Mouse (Mus musculus) forebrain, embryonic 15.5 days (tissue): ENCODE measurements at regions not wholly inside any gene's neighbourhood (a gene's known extent, or its start where the extent isn't known, plus 50 kb on each side); places are given as distances from the start of the nearest gene placed in this dataset.

Source experiments
- ATAC-seq: fragments of 200-750 bp; cut with Nextera tagmentation; replicated peaks from 2 replicates; pipeline ENCODE4 v1.8.0; 2017; ENCODE audit warnings: mild to moderate bottlenecking, moderate TSS enrichment, moderate library complexity
- H3K27ac ChIP-seq: fragments of 300-500 bp; sonication (generic); replicated peaks from 2 replicates; pipeline ENCODE4 v1.5.1; 2015; ENCODE audit warnings: mild to moderate bottlenecking, inconsistent platforms
- H3K27me3 ChIP-seq: fragments of 300-500 bp; sonication (generic); 2 replicates; pipeline ENCODE4 v1.6.1; 2015; ENCODE audit warnings: inconsistent platforms
- H3K36me3 ChIP-seq: fragments of 300-500 bp; sonication (generic); 2 replicates; pipeline ENCODE4 v1.6.1; 2015; ENCODE audit warnings: mild to moderate bottlenecking, inconsistent platforms
- H3K4me1 ChIP-seq: fragments of 300-500 bp; sonication (generic); 2 replicates; pipeline ENCODE4 v1.6.1; 2015; ENCODE audit warnings: inconsistent platforms
- H3K4me2 ChIP-seq: fragments of 300-500 bp; sonication (generic); replicated peaks from 2 replicates; pipeline ENCODE4 v1.6.1; 2015; ENCODE audit warnings: mild to moderate bottlenecking, inconsistent platforms
- H3K4me3 ChIP-seq: fragments of 300-500 bp; sonication (generic); 2 replicates; pipeline ENCODE4 v1.5.1; 2015; ENCODE audit warnings: mild to moderate bottlenecking, inconsistent platforms
- H3K9ac ChIP-seq: fragments of 300-500 bp; sonication (generic); replicated peaks from 2 replicates; pipeline ENCODE4 v1.6.1; 2015; ENCODE audit warnings: mild to moderate bottlenecking, inconsistent platforms
- H3K9me3 ChIP-seq: fragments of 300-500 bp; sonication (generic); 2 replicates; pipeline ENCODE4 v1.6.1; 2016; ENCODE audit warnings: inconsistent platforms
- WGBS: fragments of 180-500 bp; shearing (Covaris S2); methylation state at CpG from one replicate; pipeline ENCODE4 v1.1.7; 2015; ENCODE audit warnings: mixed read lengths; 5-methylcytosine and 5-hydroxymethylcytosine counted together

- H3K4me2 ChIP-seq: peak overlapping the region; percentile 45; the same call in 1 of the 2 replicates
These were observed 876.9 kb downstream of the Epha4 start for GRCm38 (mm10) chr1:76638010-76638400.

DNA sequence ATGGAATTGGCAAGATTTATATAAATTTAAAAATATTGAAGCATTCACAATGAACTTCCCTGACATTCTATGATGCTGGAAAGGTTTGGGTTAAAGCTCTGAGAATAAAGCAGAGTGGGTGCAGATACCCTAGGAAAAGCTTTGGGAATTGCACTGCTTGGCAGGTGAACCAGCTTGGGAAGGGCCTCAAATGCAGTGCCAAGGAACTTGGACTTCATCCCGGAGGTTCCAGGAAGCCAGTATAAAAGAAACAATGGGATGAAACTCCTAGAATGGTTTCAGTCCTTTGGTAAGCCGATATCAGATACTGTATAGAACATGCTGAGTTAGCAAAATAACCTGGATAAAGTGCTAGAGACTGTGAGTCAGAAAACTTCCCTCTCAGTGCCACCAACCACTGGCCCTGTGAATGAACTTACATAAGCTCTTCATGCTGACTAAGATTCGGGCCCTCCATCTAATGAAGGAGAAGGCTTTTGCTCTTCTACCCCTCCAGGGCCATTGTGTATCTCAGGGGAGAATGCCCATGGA, 873.6 kb downstream of the Epha4 start:
- peaks cover 21% of the 10 kb centered on the region for H3K4me1 ChIP-seq
- 51% methylated on average over 3 of the region's 3 CpGs for WGBS
- H3K4me2 ChIP-seq: no peak overlapping the region

More at GRCm38 (mm10) chr1:76638010-76638400, 876.9 kb downstream of the Epha4 start:
- Histone ChIP-seq H3K9me3 (no peaks in the 10 kb centered on the region), H3K27ac (peak overlapping the region; percentile 69), H3K27me3 (no peaks in the 10 kb centered on the region), H3K36me3 (no peaks in the 10 kb centered on the region), H3K9ac (no peak overlapping the region), H3K4me1 (peaks cover 21% of the 10 kb centered on the region), H3K4me3 (no peak overlapping the region)
- ATAC-seq: no peak
- 29% methylated on average over 5 of the region's 5 CpGs for WGBS

GRCm38 (mm10) chr1:76642703-76643102, 872.2 kb downstream of the Epha4 start:
- no peak overlapping the region for H3K27ac ChIP-seq
- H3K4me3 ChIP-seq: no peak overlapping the region
- no peaks in the 10 kb centered on the region for H3K27me3 ChIP-seq
- H3K9me3 ChIP-seq: no peaks in the 10 kb centered on the region
- H3K9ac ChIP-seq: no peak overlapping the region
- H3K4me1 ChIP-seq: peaks cover 11% of the 10 kb centered on the region
- no peaks in the 10 kb centered on the region for H3K36me3 ChIP-seq
- H3K4me2 ChIP-seq: no peak overlapping the region
- no peak for ATAC-seq
- WGBS: 49% methylated on average over 6 of the region's 6 CpGs

More for the DNA sequence above, 873.6 kb downstream of the Epha4 start:
- Histone ChIP-seq H3K27me3 (no peaks in the 10 kb centered on the region), H3K27ac (no peak overlapping the region), H3K9me3 (no peaks in the 10 kb centered on the region), H3K4me3 (no peak overlapping the region), H3K9ac (no peak overlapping the region), H3K36me3 (no peaks in the 10 kb centered on the region)
- ATAC-seq: no peak

- Histone ChIP-seq H3K36me3 (no peaks in the 10 kb centered on the region), H3K4me1 (0 out of 2 replicates have a peak, but pooled peaks cover 3% of the 10 kb centered on the region), H3K27me3 (no peaks in the 10 kb centered on the region), H3K4me3 (no peak overlapping the region), H3K9ac (no peak overlapping the region), H3K4me2 (no peak overlapping the region), H3K27ac (no peak overlapping the region), H3K9me3 (no peaks in the 10 kb centered on the region)
- ATAC-seq: no peak
- WGBS: 79% methylated on average over 3 of the region's 3 CpGs
These were observed 870.0 kb downstream of the Epha4 start for GRCm38 (mm10) chr1:76644895-76645294.

DNA sequence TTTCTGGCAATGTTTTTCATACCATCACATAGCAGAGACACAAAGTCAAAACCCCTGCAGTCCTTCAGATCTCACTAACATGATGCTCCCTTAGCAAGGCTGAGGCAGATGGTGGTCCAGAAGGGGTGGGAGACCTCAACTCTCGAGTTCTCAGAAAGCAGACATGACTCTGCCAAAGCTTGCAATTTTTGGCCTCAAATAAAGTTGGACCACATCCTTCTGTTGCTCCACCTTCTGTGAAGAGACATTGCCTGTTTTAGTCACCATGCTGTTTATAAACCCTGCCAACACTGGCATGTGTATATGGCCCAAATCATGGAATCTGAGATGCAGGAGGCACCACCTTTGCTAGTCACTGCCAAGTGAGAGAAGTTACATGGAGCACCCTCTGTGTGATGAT, 860.1 kb downstream of the Epha4 start:
- no peak for ATAC-seq
- H3K9me3 ChIP-seq: no peaks in the 10 kb centered on the region
- H3K4me3 ChIP-seq: no peak overlapping the region
- 54% methylated on average over 1 of the region's 1 CpGs for WGBS
- H3K9ac ChIP-seq: no peak overlapping the region
- no peak overlapping the region for H3K27ac ChIP-seq
- H3K4me1 ChIP-seq: no peaks in the 10 kb centered on the region
- no peaks in the 10 kb centered on the region for H3K27me3 ChIP-seq
- H3K36me3 ChIP-seq: no peaks in the 10 kb centered on the region
- H3K4me2 ChIP-seq: no peak overlapping the region

DNA sequence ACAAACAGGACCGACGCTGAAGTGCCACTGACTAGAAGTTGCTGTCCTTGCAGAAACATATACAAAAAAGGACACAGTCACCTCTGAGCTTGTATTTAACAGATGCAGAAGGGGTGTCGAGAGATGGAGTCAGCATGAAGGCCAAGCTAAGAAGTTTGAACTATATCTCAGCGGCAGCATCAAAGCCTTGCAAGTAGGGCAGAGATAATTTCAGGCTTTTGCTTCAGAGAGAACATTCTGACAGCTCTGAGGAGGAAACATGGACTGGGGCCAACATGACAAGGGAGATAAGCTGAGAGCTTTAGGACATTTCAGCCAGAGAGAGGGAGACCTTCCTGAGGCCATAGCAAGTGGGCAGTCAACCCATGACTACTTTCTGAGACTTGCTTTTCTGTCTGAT, 856.7 kb downstream of the Epha4 start:
- Histone ChIP-seq H3K9me3 (no peaks in the 10 kb centered on the region), H3K4me3 (no peak overlapping the region), H3K27me3 (no peaks in the 10 kb centered on the region), H3K4me1 (no peaks in the 10 kb centered on the region), H3K36me3 (no peaks in the 10 kb centered on the region), H3K27ac (no peak overlapping the region), H3K9ac (no peak overlapping the region), H3K4me2 (no peak overlapping the region)
- WGBS: 83% methylated on average over 4 of the region's 4 CpGs
- no peak for ATAC-seq

GRCm38 (mm10) chr1:76660146-76660545, 854.7 kb downstream of the Epha4 start:
- no peaks in the 10 kb centered on the region for H3K4me1 ChIP-seq
- H3K36me3 ChIP-seq: no peaks in the 10 kb centered on the region
- H3K4me2 ChIP-seq: no peak overlapping the region
- no peaks in the 10 kb centered on the region for H3K27me3 ChIP-seq
- H3K9me3 ChIP-seq: no peaks in the 10 kb centered on the region
- H3K9ac ChIP-seq: no peak overlapping the region
- ATAC-seq: no peak
- no peak overlapping the region for H3K4me3 ChIP-seq
- H3K27ac ChIP-seq: no peak overlapping the region
- 85% methylated on average over 3 of the region's 3 CpGs for WGBS

DNA sequence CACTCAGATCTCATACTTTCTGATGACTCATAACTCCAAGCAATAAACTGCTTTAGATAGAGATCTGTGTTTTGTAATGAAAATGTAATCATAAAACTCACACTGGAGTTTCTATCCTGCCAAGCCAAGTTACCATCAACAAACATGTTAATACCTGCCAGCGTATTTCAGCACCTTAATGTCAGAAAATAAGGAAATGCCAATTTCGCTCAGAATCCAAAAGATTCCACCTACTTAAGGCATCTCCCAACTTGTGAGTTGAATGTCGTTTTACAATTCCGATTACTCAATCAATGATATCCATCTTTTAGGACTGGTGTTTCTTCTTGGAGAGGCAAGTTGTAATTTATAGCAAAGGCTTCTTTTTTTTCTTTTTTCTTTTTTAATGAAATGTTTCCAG, 850.5 kb downstream of the Epha4 start:
- H3K36me3 ChIP-seq: no peaks in the 10 kb centered on the region
- H3K4me2 ChIP-seq: no peak overlapping the region
- no peaks in the 10 kb centered on the region for H3K4me1 ChIP-seq
- ATAC-seq: no peak
- no peak overlapping the region for H3K4me3 ChIP-seq
- H3K27me3 ChIP-seq: no peaks in the 10 kb centered on the region
- WGBS: 92% methylated on average over 4 of the region's 4 CpGs
- H3K9me3 ChIP-seq: no peaks in the 10 kb centered on the region
- H3K9ac ChIP-seq: no peak overlapping the region
- H3K27ac ChIP-seq: no peak overlapping the region

GRCm38 (mm10) chr1:76676836-76677235, 838.1 kb downstream of the Epha4 start:
- Histone ChIP-seq H3K9me3 (no peaks in the 10 kb centered on the region), H3K27ac (no peak overlapping the region), H3K4me1 (no peaks in the 10 kb centered on the region), H3K27me3 (no peaks in the 10 kb centered on the region), H3K9ac (no peak overlapping the region), H3K36me3 (no peaks in the 10 kb centered on the region), H3K4me2 (no peak overlapping the region), H3K4me3 (no peak overlapping the region)
- WGBS: 75% methylated on average over 6 of the region's 6 CpGs
- ATAC-seq: no peak

DNA sequence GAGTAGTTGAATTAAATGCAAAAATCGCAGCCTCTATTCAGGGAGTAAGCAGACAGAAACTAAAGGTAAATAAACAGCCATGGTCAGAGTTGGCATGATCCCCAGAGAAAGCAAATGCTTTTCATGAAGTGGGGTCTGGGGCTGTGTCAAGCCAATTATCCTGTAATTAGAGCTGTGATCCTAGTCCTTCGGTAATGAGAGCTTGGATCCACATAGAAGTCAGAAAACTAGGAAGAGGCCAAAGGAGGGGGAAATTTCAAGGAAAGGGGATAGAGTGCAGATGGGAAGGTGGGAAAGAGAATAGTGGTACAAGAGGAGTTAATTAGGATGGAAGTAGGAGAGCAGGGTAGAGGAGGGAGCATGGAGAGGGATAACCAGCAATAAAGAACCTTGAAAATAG, 809.3 kb downstream of the Epha4 start:
- ATAC-seq: peak; percentile 86
- Histone ChIP-seq H3K27me3 (no peaks in the 10 kb centered on the region), H3K9ac (no peak overlapping the region), H3K4me1 (peaks cover 8% of the 10 kb centered on the region), H3K4me2 (no peak overlapping the region), H3K9me3 (no peaks in the 10 kb centered on the region), H3K27ac (peak overlapping the region; percentile 48), H3K4me3 (no peak overlapping the region), H3K36me3 (no peaks in the 10 kb centered on the region)
- 8% methylated on average over 2 of the region's 2 CpGs for WGBS

DNA sequence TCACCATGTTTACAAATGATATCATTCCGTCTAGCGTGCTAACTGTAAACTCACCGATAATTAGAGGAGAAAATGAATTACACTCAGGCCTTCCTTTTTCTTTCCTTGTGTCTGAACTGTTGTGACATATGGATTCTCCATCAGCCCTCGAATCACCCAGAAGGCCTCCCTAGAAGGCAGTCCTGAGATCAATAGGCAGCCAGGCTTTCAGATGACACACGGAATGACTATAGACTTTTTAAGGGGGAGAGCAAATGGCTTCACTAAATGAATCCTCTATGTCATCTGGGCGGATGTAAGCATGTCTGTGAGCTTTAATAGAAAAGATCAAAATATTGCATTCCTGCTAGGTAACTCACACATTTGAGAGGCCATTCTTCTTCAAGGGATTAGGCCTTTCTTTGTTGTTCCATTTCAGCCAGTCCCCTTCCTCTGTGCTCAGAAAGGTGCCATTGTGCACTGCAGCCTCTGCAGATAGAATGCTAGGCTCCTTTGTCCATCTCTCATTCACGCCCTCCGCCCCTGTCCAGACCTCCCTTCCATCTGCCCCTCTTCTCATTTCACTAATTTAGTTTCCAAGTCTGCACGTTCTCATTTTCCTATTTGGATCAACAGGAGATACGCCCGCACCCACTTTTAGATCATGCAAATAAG, 797.1 kb downstream of the Epha4 start:
- no peaks in the 10 kb centered on the region for H3K36me3 ChIP-seq
- peak; percentile 55 for ATAC-seq
- peak overlapping the region; percentile 47 for H3K27ac ChIP-seq

GRCm38 (mm10) chr1:76724453-76724852, 790.4 kb downstream of the Epha4 start:
- H3K27me3 ChIP-seq: no peaks in the 10 kb centered on the region
- H3K4me2 ChIP-seq: no peak overlapping the region
- no peak overlapping the region for H3K4me3 ChIP-seq
- 50% methylated on average over 3 of the region's 3 CpGs for WGBS
- ATAC-seq: no peak; the same call in 1 of the 2 replicates
- no peak overlapping the region for H3K9ac ChIP-seq
- H3K27ac ChIP-seq: no peak overlapping the region
- no peaks in the 10 kb centered on the region for H3K36me3 ChIP-seq
- no peaks in the 10 kb centered on the region for H3K9me3 ChIP-seq
- H3K4me1 ChIP-seq: 0 out of 2 replicates have a peak, but pooled peaks cover 3% of the 10 kb centered on the region

More for the DNA sequence above, 797.1 kb downstream of the Epha4 start:
- Histone ChIP-seq H3K9ac (no peak overlapping the region), H3K4me1 (peaks cover 15% of the 10 kb centered on the region), H3K4me3 (no peak overlapping the region), H3K4me2 (no peak overlapping the region), H3K9me3 (no peaks in the 10 kb centered on the region), H3K27me3 (no peaks in the 10 kb centered on the region)
- WGBS: 22% methylated on average over 11 of the region's 11 CpGs

DNA sequence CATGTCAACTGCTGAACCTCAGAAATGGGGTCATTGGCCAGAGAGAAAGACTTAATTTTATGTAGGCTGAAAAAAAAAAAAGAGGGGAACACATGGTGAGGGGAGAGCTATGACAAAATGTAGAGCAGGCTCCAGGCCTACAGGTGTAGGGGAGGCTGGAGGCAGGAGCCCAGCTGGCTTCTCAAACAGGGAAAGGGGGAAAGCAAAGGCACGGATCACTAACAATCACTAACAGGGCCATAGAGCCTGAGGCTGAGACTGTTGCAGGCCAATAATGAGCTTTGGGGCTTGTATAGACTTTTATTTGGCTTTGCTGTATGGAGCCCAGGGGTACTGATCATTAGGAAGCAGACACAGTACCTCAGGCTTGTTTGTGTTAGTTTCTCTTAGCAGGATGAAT, 777.9 kb downstream of the Epha4 start:
- H3K27me3 ChIP-seq: no peaks in the 10 kb centered on the region
- H3K4me1 ChIP-seq: no peaks in the 10 kb centered on the region
- WGBS: 30% methylated on average over 1 of the region's 1 CpGs
- no peak overlapping the region for H3K27ac ChIP-seq
- no peaks in the 10 kb centered on the region for H3K9me3 ChIP-seq
- no peak overlapping the region for H3K9ac ChIP-seq
- H3K4me2 ChIP-seq: no peak overlapping the region
- H3K4me3 ChIP-seq: no peak overlapping the region
- H3K36me3 ChIP-seq: no peaks in the 10 kb centered on the region
- ATAC-seq: no peak
